In the genomic region with DNA sequence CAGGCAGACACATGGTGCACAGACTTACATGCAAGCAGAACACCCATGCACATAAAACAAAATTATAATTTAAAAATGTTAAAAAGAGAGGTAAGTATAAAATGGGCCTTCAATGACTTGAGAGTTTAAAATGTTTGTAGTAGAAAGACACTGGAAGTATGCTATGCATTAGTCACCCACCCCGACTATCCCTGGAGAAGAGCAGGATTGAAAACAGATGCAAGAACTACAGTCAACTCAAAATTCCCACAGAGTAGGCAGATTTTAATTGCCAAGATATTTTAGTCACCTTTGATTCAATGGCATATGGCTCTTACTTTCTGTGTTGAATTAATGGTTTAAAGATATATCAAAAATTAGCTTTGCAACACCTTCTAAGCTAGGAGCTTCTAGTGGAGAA, we compare ENCODE assay signal across 22 mouse cellular contexts. TPM values are rescaled to one million over a fixed set of nuclear protein-coding genes. Genes with fewer than 3 reads are reported as not detected.
"Had no signal": no experiment of that assay in that cellular context is flagged by ENCODE, and none has a peak within 500 bp of the region (broad histone marks: within the 10 kb centered on the region; RNA-seq: fewer than 3 reads in every experiment).

No protein-coding gene starts in this region.

- H3K4me3 ChIP-seq: midbrain, embryonic 10.5 days; midbrain, embryonic 12.5 days; myocyte; neural tube, embryonic 13.5 days; neural tube, embryonic 15.5 days; stomach, embryonic 15.5 days had no signal

- H3K4me1 ChIP-seq: midbrain, embryonic 10.5 days; midbrain, embryonic 12.5 days; neural tube, embryonic 13.5 days; neural tube, embryonic 15.5 days; stomach, embryonic 15.5 days had no signal

- H3K27ac ChIP-seq: liver, embryonic 14.5 days; midbrain, embryonic 10.5 days; midbrain, embryonic 12.5 days; neural tube, embryonic 13.5 days; neural tube, embryonic 15.5 days; stomach, embryonic 15.5 days; stomach, postnatal 0 days had no signal

- DNase-seq: lung, adult 18-20 months; lung, embryonic 14.5 days; lung, postnatal 10 days; lung, postnatal 4 days; midbrain, embryonic 14.5 days; retina, postnatal 1 day; right cerebral cortex, postnatal 25 days; right cerebral cortex, postnatal 4 days; spleen, adult 18-20 months; thymus, adult 2 months; thymus, postnatal 25 days; thymus, postnatal 4 days had no signal

RNA-seq across cellular contexts. Expression of gene Grem2, which starts 39.1 kb away (rescaled TPM):
- total RNA-seq: megakaryocyte, adult 5-6 weeks; megakaryocyte-erythroid progenitor cell, adult 5-6 weeks had no signal
